Mouse (Mus musculus) cortical plate, adult 2 months (tissue): ENCODE data around the gene Crisp2.

Experiments
- CTCF ChIP-seq: fragments of 200-500 bp; IDR thresholded peaks from 2 replicates; pipeline ENCODE4 v1.5.1; 2011; ENCODE audit warnings: mild to moderate bottlenecking, control low read depth, low read length; ENCODE audit not compliant: insufficient read depth; ENCODE audit errors: extremely low read depth
- POLR2A ChIP-seq: fragments of 200-500 bp; IDR thresholded peaks from 2 replicates; pipeline ENCODE4 v1.6.1; 2011; ENCODE audit warnings: mild to moderate bottlenecking, low read length, control low read depth; ENCODE audit not compliant: insufficient read depth; ENCODE audit errors: extremely low read depth

DNA sequence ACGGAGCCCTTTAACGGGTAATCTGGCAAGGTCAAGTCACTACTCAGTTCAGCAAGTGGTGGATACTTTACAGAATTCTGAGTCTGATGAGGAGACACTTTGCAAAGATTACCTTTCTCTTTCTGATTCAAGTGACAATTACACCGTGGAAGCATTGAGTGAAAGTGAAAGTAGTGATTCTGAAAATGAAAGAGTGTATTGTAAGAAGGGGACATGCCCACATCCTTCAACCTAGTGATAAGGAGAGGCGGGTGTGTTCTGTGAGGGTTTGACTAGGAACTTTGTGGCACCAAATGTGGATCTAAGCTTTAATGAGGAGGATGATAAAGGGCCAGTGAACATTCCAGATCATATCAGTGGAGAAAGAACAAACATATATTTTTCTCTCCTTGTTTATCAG is 43.1 kb downstream of the Crisp2 start:
- no peak for TF ChIP-seq CTCF
- TF ChIP-seq POLR2A = no peak
